In the genomic region with DNA sequence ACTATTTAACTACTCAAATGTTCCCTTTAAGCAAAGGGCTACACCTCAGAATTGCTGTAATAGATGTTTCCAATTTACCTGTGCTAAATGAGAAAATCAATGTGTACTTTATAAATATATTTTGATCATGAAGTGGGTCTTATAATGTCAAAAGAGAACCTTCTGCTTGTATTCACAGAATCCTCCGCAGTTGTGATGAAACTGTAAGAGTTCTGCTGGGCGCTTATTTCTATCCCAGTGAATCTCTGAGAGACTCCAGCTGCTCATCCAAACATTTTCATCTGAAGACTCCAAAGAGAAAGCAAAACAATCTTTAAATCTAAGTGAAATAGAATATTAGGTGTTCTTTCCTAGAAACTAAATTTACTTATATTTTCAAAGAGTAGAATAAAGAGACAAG, we compare ENCODE assay signal across 17 mouse cellular contexts.
"Had no signal": no experiment of that assay in that cellular context is flagged by ENCODE, and none has a peak within 500 bp of the region (broad histone marks: within the 10 kb centered on the region; RNA-seq: fewer than 3 reads in every experiment).

No protein-coding gene starts in this region.

- H3K4me2 ChIP-seq: kidney, embryonic 15.5 days; limb, embryonic 12.5 days; limb, embryonic 15.5 days; liver, embryonic 11.5 days; lung, embryonic 14.5 days; midbrain, embryonic 12.5 days had no signal

- DNase-seq: kidney, adult 8-10 months; kidney, postnatal 10 days; kidney, postnatal 36 days; layer of hippocampus, adult 9-11 months; left cerebral cortex, postnatal 4 days; liver, postnatal 0 days; lung, embryonic 14.5 days; thymus, adult 18-20 months; thymus, postnatal 36 days had no signal

- ATAC-seq: liver, postnatal 0 days; lung, postnatal 0 days had no signal

- H3K4me3 ChIP-seq: kidney, embryonic 15.5 days; limb, embryonic 12.5 days; limb, embryonic 15.5 days; midbrain, embryonic 12.5 days had no signal

- H3K27me3 ChIP-seq: kidney, embryonic 15.5 days; limb, embryonic 12.5 days; limb, embryonic 15.5 days; midbrain, embryonic 12.5 days had no signal

- H3K9me3 ChIP-seq: kidney, embryonic 15.5 days; limb, embryonic 12.5 days; limb, embryonic 15.5 days; midbrain, embryonic 12.5 days had no signal

- H3K4me1 ChIP-seq: kidney, embryonic 15.5 days; limb, embryonic 12.5 days; limb, embryonic 15.5 days had no signal

- H3K9ac ChIP-seq: kidney, embryonic 15.5 days; limb, embryonic 12.5 days; limb, embryonic 15.5 days; liver, embryonic 14.5 days; liver, postnatal 0 days; lung, embryonic 14.5 days; midbrain, embryonic 12.5 days had no signal

- H3K27ac ChIP-seq: kidney, embryonic 15.5 days; limb, embryonic 12.5 days; limb, embryonic 15.5 days; liver, embryonic 14.5 days; macrophage; midbrain, embryonic 12.5 days had no signal

- H3K36me3 ChIP-seq: kidney, embryonic 15.5 days; limb, embryonic 12.5 days; limb, embryonic 15.5 days; midbrain, embryonic 12.5 days had no signal
